Mouse (Mus musculus) kidney, adult 2 months (tissue): ENCODE measurements around the gene Prpf3. TPM values are rescaled to one million over a fixed set of nuclear protein-coding genes. Genes with fewer than 3 reads are reported as not detected.

Experiments
- DNase-seq: peaks from one replicate; pipeline ENCODE4 v3.0.0; 2021
- H3K27ac ChIP-seq: fragments of 200-500 bp; 2 replicates; pipeline ENCODE4 v1.5.1; 2012; ENCODE audit warnings: low read depth, low read length, control low read depth, inconsistent platforms; ENCODE audit not compliant: insufficient read depth
- H3K27me3 ChIP-seq: fragments of 200-500 bp; replicated peaks from 2 replicates; pipeline ENCODE4 v1.6.1; 2012; ENCODE audit warnings: mild to moderate bottlenecking, moderate library complexity, low read length, inconsistent platforms; ENCODE audit not compliant: control insufficient read depth, insufficient read depth
- H3K36me3 ChIP-seq: fragments of 200-500 bp; 2 replicates; pipeline ENCODE4 v1.6.1; 2012; ENCODE audit warnings: mild to moderate bottlenecking, moderate library complexity, low read length, inconsistent platforms; ENCODE audit not compliant: control insufficient read depth, insufficient read depth
- H3K4me1 ChIP-seq: fragments of 200-500 bp; 2 replicates; pipeline ENCODE4 v1.6.1; 2011; ENCODE audit warnings: low read length; ENCODE audit not compliant: control insufficient read depth, insufficient read depth
- H3K4me3 ChIP-seq: fragments of 200-500 bp; 2 replicates; pipeline ENCODE4 v1.5.1; 2011; ENCODE audit warnings: mild to moderate bottlenecking, low read depth, low read length, control low read depth; ENCODE audit not compliant: insufficient read depth
- CTCF ChIP-seq: fragments of 200-500 bp; conservative IDR thresholded peaks from 2 replicates; pipeline ENCODE4 v1.5.1; 2011; ENCODE audit warnings: low read depth, mild to moderate bottlenecking, control low read depth, low read length, moderate library complexity, mixed read lengths; ENCODE audit not compliant: insufficient read depth, insufficient read length
- POLR2A ChIP-seq: fragments of 200-500 bp; IDR thresholded peaks from one replicate; pipeline ENCODE4 v1.6.1; 2011; ENCODE audit warnings: low read depth, low read length, control low read depth
- WGBS: fragments of 180-500 bp; shearing (Covaris S2); methylation state at CpG from one replicate; pipeline ENCODE4 v1.1.7; 2018; 5-methylcytosine and 5-hydroxymethylcytosine counted together
- polyA plus RNA-seq: library from polyadenylated mRNA; depleted of rRNA; stranded (reverse); fragments of >200 nt; gene quantifications from 2 replicates; pipeline ENCODE4 v1.2.3, GENCODE M21; 2012

The Prpf3 gene
- polyA plus RNA-seq, 1 experiment = 14.6 TPM

DNA sequence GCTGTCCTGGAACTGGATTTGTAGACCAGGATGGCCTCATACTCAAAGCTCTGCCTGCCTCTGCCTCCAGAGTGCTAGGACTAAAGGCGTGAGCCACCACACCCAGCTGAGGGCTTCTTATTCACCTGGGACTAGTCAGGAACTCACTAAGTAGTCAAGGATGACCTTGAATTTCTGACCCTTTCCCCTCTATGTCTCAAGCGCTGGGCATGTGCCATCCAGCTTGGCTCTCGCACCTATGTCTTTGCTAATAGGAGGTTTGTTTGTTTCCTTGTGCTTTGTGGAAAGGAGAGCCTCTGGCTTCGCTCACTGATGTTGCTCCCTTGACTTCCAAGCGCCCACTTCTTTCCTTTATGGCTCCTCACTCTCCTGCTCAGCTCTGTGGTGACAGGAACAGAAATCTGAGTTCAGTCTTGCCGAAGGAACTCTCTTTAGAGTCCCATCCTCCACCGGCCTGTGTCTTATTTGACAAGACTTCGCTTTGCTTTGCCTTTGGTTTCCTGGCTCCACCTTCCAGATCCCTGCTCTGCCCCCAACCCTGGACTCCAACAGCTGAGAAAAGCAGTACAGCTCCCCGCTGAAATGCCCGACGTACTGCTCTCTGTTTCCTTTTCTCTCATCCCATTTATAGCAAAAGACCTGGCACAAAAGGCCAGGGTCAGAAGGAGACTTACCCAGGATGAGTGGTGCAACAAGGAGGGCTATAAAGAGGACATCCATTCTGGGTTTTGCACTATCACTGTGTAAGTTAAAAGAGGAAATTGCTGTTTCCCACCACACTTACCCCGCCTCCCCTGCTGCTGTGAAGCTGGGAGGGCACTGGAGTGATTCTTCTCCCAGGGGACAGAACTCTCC, 35.8 kb upstream of the Prpf3 start, which contains the start of gene BC028528:
TSS of gene BC028528 (minus strand) at position 795 of the 855 bp plus-strand sequence.
- Histone ChIP-seq H3K4me1 (peaks cover 9% of the 10 kb centered on the region), H3K27me3 (no peaks in the 10 kb centered on the region), H3K36me3 (no peaks in the 10 kb centered on the region), H3K4me3 (peak within 1 kb of the TSS; percentile 36), H3K27ac (peak within 1 kb of the TSS; percentile 17)
- peak; percentile 47 for DNase-seq
- TF ChIP-seq CTCF (no peak), POLR2A (no peak)
- WGBS = 34% methylated on average over 12 of the region's 12 CpGs

DNA sequence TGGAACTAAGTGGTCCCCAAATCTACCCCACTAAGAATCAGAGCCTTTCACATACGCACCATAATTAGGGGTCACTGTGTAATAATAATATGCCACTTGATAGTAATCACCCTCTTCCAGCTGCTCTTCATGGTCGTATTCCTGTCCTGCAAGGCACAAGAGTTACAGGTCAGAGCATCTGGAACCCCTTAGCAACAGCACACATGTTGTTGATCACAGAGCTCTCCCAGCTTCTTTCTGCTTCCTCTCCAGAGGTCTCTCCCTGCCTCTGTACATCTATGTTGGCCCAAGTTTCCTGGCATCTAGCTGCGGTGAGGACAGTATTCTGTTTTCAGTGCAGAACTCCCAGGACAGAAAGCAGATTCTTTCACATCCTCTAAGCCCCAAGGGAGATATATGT, 34.0 kb upstream of the Prpf3 start:
- no peak for DNase-seq
- TF ChIP-seq POLR2A (no peak), CTCF (no peak)
- Histone ChIP-seq H3K4me1 (peaks cover 7% of the 10 kb centered on the region; the same call in 1 of the 2 replicates), H3K27ac (no peak overlapping the region), H3K36me3 (no peaks in the 10 kb centered on the region), H3K4me3 (no peak overlapping the region), H3K27me3 (no peaks in the 10 kb centered on the region)
- WGBS = 77% methylated on average over 3 of the region's 3 CpGs

DNA sequence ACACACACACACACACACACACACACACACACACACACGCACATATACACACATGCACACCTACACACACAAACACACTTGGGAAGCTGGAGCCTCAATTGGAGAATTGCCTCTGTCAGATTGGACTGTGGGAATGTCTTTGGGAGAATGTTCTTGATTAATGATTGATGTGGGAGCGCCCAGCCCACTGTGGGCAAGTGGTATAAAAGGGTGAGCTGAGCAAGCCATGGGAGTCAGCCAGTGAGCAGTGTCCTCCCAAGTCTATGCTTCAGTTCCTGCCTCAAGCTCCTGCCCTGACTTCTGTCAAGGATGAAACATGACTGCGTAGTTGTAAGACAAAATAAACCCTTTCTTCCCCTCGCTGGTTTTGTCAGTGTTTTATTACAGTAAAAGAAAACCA, 31.9 kb upstream of the Prpf3 start:
- WGBS = 51% methylated on average over 4 of the region's 4 CpGs
- H3K27me3 ChIP-seq = no peaks in the 10 kb centered on the region
- peaks cover 12% of the 10 kb centered on the region; the same call in 1 of the 2 replicates for H3K4me1 ChIP-seq
- no peak overlapping the region for H3K4me3 ChIP-seq
- H3K36me3 ChIP-seq = no peaks in the 10 kb centered on the region
- H3K27ac ChIP-seq = peak overlapping the region; percentile 61; the same call in 1 of the 2 replicates
- peak; percentile 83 for DNase-seq
- TF ChIP-seq POLR2A = peak; percentile 74
- no peak for TF ChIP-seq CTCF

DNA sequence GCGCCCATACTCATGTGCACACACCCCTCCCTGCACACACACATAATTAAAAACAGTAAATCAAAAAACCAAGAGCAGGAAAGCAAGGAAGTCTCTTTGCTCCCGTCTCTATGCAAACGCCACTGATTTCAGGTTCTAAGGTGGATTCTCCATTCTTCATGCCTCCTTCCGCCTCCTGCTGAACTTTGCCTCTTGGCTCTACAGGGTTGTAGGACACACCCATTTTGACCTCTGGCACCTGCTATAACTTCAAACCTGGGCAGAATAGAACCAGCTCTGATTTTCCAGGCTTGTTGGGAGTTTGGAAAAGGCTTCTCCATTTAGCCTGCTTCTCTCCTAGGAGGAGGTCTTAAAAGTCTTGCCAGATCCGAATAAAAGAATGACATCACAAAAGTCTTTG, 28.7 kb upstream of the Prpf3 start:
- H3K4me3 ChIP-seq = no peak overlapping the region
- peak overlapping the region; percentile 2; the same call in 1 of the 2 replicates for H3K27ac ChIP-seq
- TF ChIP-seq CTCF (no peak), POLR2A (no peak)
- no peaks in the 10 kb centered on the region for H3K27me3 ChIP-seq
- peaks cover 14% of the 10 kb centered on the region; the same call in 1 of the 2 replicates for H3K4me1 ChIP-seq
- no peaks in the 10 kb centered on the region for H3K36me3 ChIP-seq
- WGBS = 61% methylated on average over 5 of the region's 5 CpGs
- DNase-seq = peak; percentile 83

DNA sequence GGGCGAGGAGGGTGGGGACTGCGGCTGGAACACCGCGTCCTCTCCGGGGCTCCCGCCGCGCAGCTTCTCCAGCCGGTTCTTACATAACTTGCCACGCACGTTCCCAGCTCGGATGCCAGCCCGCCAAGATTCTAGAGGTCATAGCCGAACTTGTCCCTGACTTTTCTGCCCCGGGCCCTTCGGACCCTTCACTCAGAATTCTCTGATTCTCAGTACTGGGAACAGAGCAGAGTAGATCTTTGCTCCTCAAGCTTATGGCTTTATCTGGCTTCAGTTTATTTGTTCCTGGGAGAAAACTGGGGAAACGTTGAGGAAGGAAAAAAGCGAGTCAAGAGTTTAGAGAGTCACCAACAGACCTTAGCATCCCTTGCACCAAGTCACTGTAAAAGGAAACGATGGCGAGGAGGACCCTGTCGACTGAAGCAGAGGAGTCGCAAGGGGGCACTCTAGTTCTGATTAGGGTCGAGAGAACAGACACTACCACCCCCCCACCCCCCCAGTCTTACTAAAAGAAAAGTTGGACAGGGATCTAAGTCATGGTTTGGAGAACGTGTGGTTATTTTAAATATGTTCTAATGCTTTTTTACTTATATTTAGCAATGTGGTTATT, 27.2 kb upstream of the Prpf3 start:
- TF ChIP-seq CTCF (peak; percentile 64), POLR2A (no peak)
- Histone ChIP-seq H3K27ac (peak overlapping the region; percentile 47), H3K27me3 (no peaks in the 10 kb centered on the region), H3K36me3 (no peaks in the 10 kb centered on the region), H3K4me3 (peak overlapping the region; percentile 45), H3K4me1 (peaks cover 13% of the 10 kb centered on the region; the same call in 1 of the 2 replicates)
- 1% methylated on average over 24 of the region's 24 CpGs for WGBS
- DNase-seq = peak; percentile 86

DNA sequence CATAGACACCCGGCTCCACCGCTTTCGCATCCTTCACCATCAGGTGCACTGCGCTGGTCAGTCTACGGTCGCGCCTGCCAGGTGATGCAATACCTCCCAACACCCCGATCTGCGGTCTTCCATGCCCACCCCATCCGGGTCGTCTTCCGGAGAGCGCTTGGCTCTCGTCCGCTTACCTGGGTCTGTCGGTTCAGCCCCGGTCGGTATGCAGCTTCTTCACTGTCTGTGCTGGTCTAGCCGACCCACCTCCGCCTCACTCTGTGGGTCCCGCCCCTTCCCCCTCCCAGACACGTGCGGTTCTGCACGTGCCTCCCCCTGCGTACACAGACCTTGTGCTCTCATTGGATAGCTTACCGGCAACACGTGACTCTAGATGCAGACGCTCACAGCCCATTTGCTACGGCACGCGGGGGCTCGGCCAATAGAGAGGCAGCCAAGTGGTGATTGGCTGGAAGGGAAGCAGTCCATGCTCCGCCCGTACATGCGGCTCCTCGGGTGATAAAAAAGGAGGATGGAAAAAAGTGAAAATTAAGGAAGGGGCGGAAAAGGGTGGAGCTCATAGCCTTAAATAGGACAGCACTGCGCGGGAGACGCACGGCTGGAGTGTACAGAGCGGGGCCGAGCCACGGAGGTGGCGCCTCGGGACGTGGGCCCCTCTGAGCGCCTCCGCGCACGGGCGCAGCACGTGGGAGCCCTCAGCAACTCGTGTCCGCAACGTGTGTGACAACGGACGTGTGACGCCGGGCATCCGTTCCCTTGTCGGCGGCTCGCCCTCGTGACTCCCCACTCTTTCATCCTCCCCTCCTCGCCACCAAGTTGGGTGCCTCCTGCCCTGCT, 26.5 kb upstream of the Prpf3 start, which contains the start of gene Ciart:
TSS of gene Ciart (minus strand) at position 273 of the 837 bp plus-strand sequence.
- H3K27ac ChIP-seq = peak within 1 kb of the TSS; percentile 71
- H3K36me3 ChIP-seq = no peaks in the 10 kb centered on the region
- TF ChIP-seq CTCF (no peak), POLR2A (peak; percentile 92)
- peak within 1 kb of the TSS; percentile 73 for H3K4me3 ChIP-seq
- peak; percentile 99 for DNase-seq
- peaks cover 10% of the 10 kb centered on the region; the same call in 1 of the 2 replicates for H3K4me1 ChIP-seq
- under 1% methylated on average over 66 of the region's 66 CpGs for WGBS
- H3K27me3 ChIP-seq = no peaks in the 10 kb centered on the region
